Mouse (Mus musculus): ENCODE measurements around the gene Slc26a10.

Gene Slc26a10

DNA sequence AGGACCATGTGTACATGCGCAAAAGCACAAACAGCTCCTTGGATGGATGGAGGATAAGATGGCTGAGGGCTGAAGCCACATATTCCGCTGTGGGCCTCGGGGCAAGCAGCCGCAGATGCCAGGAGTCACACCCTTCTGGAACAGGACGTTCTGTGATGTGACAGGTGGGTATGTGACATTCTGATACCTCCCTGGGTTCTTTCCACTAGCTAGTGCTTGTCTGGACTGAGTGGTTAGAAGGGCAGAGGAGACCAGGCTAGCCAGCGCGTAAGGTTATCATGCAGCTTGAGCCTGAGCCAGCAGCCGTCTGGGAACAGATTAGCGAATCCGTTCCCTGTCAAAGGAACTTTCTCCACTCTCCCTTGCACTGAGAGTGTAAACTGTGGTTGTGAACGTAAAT lies 39.5 kb downstream of the Slc26a10 start:
- TF ChIP-seq GATA4 (IDR thresholded peaks at IDR 0.05; ENCODE audit: insufficient replicate concordance, low read length) = no peak

DNA sequence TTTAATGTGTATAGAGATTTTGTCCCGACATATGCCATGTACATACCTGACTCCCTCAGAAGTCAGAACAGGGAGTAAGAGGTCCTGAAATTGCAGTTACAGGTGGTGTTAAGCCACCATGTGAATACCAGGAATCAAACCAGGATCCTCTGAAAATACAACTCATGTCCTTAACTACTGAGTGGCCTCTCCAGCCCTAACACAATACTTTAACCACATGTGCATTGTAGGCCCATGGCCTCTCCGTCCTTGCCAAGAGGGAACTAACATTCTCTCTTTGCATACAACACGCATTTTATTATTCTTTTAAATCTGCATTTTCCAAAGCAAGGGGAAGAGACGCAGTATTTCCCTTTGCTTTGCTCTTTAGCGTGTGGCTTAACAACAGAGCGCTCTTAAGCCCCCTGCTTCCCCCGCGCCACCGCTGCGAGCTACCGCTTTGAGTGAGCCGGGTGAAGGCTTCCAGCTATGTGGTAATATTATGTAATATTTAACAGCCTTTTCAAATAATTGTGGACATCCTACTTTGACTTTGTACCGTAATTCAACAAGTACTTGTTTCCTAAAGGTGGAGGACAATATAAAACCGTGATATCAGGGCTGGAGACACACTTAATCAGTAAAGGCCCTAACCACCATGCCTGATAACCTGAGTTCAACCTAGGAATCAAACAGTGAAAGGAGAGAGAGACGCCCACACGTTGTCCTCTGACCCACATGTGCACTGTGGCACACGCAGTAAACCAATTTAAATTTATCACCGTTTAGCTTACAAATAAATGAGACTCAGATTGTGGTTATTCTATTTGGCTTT lies 41.9 kb downstream of the Slc26a10 start:
- peak; percentile 84 for TF ChIP-seq GATA4 (IDR thresholded peaks at IDR 0.05; ENCODE audit: insufficient replicate concordance, low read length)

DNA sequence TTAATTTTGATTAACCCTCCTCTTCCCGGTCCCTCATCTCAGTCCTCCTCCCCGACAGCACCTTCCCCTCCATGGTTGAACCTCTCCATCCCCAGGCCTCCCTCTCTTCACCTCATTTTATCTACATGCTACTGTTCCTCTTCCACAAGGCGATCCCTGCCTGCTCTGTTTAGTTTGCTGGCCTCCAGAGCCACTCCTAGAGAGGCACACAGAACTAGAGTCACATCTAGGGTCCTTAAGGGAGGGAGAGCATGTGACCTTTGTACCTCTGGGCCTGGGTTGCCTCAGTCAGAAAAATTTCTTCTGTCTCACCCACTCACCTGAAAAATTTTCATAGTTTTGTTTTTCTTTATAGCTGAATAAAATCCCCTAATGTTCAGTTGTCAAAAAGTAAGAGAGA lies 42.5 kb downstream of the Slc26a10 start:
- TF ChIP-seq GATA4 (IDR thresholded peaks at IDR 0.05; ENCODE audit: insufficient replicate concordance, low read length) = no peak

DNA sequence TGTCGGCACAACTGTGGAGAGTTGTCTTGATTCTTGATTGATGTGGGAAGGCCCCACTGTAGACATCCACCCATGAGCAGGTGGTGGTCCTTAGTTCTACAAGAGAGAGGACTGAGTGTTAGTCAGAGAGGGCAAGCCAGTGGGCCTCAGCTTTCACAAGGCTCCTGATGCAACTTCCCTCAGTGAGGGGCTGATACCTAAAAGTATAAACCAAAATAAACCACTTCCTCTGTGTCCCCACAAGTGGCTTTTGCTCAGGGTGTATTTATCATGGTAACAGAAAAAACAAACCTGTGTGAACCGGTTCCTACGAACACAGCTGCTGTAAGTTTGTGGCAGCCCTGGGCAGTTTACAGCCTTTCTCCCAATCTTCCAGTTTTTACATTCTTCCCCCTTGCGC lies 43.9 kb downstream of the Slc26a10 start:
- TF ChIP-seq GATA4 (IDR thresholded peaks at IDR 0.05; ENCODE audit: insufficient replicate concordance, low read length) = no peak

DNA sequence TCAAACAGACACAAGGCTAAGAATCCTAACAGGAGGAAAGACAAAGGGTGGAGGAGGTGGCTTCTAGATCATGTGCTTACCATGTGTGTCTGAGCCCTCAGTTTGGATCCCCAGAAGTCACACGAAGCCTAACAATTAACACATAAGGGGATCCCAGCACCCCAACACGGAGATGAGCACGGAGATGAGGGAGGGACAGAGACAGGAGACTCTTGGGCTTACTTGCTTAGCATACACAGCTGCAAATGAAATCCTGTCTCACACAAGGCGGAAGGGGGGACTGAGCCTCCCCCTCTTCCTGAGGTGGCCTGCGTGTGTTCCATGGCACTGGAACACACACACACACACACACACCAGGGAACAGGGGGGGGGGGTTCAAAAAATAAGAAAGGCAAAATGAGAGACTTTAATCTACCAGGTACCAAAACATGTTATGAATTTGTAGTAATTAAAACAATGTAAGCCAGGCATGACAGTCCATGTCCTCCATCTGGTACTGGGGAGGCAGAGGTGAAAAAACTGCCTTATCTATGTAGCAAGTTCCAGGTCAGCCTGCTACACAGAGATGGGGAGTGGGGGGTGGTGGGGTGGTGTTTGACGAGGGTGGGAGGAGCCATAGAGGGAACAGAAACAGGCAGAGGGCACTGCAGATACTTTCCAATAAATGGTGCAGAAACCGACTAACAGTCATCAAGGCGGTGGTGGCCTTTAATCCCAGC lies 45.2 kb downstream of the Slc26a10 start:
- no peak for TF ChIP-seq GATA4 (IDR thresholded peaks at IDR 0.05; ENCODE audit: insufficient replicate concordance, low read length)

DNA sequence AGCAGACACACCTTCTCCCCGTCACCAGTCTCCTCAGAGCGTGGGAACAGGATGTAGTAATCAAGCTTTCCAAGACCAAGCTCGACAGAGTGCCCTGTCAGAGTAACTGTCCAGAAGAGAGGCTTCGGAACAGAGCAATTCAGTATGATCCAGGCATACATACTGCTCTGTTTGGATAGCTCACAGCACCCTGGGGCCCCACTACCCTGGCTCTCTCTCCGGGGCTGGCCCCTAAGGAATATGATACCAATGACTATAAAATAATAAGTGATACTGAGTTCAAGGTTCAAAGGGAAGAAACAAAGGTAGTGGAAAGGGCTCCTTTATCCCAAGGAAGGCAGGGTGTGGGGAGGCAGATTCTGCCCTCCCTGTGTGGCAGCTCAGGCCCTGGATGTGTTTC lies 48.0 kb downstream of the Slc26a10 start:
- TF ChIP-seq GATA4 (IDR thresholded peaks at IDR 0.05; ENCODE audit: insufficient replicate concordance, low read length) = no peak

DNA sequence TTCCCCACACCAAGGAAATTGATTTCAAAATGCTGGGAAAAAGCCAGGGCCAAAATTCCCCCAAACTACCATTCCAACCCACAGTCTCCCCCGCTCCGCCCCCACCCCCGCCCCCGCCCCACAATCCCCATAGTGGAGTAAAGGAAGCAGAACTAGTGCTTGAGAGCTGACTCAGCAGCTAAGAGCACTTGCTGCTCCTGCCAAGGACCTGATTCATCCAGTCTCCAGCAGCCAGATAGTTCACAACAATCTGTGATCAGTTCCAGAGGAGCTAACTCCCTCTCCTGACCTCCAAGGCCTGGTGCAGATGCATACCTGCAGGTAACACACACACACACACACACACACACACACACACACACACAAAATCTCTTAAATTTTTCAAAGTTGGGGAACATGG lies 51.0 kb downstream of the Slc26a10 start:
- TF ChIP-seq GATA4 (IDR thresholded peaks at IDR 0.05; ENCODE audit: insufficient replicate concordance, low read length) = no peak

DNA sequence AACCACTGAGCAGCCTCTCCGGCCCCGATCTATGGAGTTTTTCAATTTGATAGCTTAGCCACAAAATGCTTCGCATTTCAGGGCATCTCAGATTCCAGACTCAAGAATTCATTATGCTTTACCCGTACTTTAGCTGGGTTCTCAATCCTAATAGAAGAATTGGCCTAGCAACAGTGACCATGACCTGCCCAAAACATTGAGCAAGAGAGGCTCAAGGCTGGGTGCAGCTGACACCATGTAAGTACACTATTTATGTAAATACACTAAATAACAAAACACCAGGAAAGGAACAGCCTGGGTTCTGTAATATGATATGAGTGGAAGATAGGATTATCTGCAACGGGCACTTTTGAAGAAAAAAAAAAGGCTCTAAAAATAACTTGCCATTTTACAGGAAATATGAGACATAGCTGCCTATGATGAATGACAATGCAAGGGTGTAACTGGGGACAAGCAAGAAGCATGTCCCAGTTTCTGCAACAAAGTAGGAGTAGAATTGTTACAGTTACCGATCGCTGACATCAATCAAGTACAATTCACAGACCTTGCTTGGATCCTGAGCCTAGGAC lies 52.6 kb downstream of the Slc26a10 start:
- no peak for TF ChIP-seq GATA4 (IDR thresholded peaks at IDR 0.05; ENCODE audit: insufficient replicate concordance, low read length)

DNA sequence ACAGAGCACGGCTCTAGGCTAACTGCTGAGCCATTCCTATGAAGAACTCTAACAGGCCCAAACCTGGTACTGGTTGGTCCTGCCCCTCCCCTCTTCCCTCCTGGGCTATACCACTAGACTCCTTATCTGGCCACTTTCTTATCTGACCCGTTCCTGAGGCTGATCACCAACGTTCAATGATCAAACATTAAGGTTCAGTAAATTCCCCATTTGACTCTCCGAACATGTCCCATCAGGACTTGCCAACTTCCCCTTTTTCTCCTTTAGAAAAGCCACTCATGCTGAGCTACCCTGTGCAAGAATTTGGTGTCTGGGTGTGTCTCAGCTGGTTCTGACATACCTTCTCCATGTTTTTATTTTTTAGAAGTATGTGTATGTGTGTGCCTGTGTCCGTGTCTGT lies 53.9 kb downstream of the Slc26a10 start:
- TF ChIP-seq GATA4 (IDR thresholded peaks at IDR 0.05; ENCODE audit: insufficient replicate concordance, low read length) = no peak

DNA sequence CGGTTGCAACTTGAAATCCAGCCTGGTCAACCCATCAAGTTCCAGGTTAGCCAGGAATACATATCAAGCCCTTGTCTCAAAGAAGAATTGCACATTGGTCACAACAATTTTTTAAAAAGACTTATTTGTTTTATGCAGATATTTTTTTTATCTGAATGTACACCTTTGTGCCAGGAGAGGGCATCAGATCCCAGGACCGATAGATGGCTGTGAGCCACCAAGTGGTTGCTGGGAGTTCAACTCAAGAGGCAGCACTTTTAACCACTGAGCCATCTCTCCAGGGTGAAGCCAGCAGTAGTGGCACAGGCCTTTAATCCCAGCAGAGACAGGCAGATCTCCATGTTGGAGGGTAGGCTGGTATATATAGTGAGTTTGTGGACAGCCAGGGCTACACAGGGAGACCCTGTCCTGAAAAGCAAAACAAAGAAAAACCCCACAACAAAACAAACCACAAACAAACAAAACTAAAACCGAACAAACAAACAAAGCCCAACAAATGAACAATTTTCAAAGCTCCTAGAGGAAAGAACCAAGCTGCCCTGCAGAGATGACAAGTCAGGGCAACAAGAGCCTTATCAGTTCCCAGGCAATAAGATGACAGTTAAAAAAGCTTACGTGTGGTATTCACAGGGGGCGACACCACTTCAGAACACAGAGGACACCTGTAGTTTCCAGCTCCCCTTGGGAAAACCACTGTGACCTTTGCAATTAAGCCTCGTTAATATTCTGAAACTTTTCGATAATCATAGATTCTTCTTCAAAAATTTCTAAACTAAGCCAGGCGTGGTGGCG lies 55.0 kb downstream of the Slc26a10 start:
- no peak for TF ChIP-seq GATA4 (IDR thresholded peaks at IDR 0.05; ENCODE audit: insufficient replicate concordance, low read length)

DNA sequence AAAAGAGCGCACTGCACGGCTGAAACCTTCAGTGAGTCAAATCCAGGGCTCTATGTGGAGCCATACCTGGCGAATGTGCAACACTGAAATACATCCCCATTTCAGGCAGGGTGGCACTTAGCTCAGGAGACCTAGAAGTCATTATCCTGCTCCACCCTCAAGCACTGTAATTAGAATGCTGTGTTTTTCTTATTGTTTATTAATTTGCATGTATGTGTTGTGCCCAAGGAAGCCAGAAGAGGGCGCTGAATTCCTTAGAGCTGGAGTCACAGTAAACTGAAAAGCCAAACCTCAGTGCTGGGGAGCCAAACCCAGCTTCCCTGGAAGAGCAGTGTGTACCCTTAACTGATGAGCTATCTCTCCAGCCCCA lies 57.0 kb downstream of the Slc26a10 start:
- TF ChIP-seq GATA4 (IDR thresholded peaks at IDR 0.05; ENCODE audit: insufficient replicate concordance, low read length) = no peak

DNA sequence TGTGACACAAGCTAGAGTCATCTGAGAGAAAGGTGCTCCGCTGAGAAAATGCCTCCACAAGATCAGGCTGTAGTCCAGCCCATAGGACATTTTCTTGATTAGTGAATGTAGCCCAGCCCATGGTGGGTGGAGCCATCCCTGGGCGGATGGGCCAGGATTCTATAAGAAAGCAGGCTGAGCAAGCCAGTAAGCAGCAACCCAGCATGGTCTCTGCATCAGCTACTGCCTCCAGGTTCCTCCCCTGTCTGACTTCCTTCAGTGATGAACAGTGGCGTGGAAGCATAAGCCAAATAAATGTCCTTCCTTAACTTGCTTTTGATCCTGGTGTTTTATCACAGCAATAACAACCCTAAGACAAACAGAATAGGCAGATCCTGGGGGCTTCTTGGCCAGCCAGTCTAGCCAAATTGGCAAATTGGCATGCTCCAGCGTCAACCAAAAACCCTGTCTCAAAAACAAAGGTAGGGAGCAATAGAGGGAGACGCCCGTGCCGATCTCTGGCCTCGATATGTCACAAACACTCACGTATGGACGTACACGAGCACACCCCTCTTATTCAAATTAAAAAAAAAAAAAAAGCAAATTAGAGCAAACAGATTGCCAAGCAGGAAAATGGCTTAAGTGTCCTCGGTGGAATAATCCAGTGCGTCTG lies 57.5 kb downstream of the Slc26a10 start:
- no peak for TF ChIP-seq GATA4 (IDR thresholded peaks at IDR 0.05; ENCODE audit: insufficient replicate concordance, low read length)

DNA sequence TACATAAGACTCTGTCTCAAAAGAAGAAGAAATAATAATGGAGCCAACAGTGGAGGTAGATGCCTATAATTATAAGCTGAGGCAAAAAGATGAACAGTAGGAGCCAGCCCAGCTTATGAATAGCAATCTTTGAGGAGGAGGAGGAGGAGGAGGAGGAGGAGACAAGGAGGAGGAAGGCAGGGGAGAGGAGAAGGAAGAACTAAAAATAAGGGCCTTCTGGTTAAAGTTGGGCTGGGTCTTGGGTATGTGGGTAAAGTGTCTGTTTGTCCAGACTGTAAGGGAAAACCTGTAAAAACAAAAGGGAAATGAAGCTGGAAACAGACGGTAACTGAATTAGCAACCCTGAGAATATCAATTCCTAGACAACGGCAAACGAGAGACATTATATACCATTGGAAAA lies 58.4 kb downstream of the Slc26a10 start:
- no peak for TF ChIP-seq GATA4 (IDR thresholded peaks at IDR 0.05; ENCODE audit: insufficient replicate concordance, low read length)
